Mouse (Mus musculus): ENCODE measurements at regions not wholly inside any gene's neighbourhood (a gene's known extent, or its start where the extent isn't known, plus 50 kb on each side); places are given as distances from the start of the nearest gene placed in this dataset.

DNA sequence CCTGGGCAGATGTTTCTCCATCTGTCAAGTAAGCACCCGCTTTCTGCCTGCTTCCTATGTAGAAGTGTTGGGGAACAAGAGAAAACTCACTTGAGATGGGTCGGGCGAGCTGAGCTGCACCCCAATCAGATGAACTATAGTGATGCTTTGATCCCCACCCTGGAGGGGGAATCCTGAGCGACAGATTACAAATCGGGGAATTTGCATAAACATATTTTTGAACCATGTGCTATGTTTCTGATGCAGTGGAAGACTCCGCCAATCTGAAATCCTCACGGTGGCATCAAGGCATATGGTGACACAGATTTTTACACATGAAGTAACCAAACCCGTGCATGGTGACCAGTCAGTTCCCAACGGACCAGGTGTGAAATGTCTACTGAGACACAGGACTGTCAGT lies 231.4 kb upstream of the Chd6 start:
- DNase-seq (ENCODE audit: low read depth, low spot score), result no peak

DNA sequence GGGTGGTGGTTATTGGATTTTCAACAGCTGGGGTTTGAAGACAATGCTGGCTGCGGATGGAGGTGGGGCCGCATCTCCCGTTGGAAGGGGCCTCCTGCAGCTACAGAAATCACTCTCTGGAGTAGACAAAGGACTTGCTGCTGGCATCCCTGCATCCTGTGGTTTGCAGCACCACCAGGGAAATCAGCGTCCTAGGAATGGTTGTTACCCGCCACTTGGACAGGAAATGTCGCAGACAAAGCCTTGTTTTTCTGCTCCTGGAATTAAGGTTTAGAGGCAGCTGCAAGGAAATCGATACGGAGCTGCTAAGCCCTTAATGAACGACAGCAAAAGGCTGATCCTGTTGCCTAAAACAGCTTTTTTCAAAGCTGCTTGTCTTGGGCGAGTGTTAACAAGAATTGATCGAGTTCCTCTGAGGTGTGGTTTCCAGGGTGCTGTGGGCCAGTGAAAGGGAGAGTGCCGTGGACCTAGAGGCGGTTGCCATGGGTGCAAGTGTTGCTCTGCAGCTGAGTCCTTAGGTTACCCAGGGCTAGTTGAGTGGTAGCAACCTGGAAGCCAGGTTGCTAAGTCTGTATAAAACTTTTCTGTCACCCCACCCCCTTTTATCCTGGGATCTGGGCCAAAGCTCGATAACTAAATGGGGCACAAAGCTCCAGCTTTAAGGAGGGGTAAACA lies 230.6 kb upstream of the Chd6 start:
- DNase-seq (ENCODE audit: low read depth, low spot score), result no peak

DNA sequence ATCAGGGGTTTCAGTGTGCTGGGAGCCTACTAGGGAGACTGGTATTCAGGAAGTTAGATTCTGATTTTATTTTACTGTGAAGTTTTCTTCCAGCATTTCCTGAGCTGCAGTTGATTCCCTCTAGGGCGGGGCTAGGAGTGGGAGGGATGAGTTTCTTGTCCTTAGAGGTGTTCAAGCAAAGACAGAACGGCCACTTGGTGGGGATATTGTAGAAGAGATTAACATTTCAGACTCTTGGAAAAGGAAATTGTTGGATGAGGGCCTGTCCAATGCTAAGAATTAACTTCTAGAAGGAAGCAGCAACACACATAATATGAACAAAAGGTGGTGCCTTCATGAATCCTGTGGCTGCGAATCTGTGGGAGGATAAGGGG lies 230.1 kb upstream of the Chd6 start:
- DNase-seq (ENCODE audit: low read depth, low spot score), result peak; percentile 60

DNA sequence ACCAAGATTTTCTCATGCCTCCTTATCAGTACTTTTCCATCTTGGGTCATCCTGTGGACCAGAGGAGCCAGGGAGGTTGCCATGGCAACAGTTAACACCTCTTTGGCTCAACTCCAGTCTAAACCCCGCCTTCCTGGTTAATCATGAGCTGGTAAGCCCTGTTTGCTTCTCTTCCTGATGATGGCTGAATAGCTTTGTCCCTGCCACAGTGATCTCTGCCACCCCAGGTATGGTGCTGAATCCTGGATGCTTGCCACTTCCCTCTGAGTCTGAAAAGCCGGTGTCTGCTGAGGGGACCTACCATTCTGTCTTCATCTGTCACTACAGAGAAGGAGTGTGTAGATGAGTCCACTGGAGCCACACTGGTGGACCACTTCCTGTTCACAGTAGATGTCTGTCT lies 223.8 kb upstream of the Chd6 start:
- DNase-seq (ENCODE audit: low read depth, low spot score), result no peak

DNA sequence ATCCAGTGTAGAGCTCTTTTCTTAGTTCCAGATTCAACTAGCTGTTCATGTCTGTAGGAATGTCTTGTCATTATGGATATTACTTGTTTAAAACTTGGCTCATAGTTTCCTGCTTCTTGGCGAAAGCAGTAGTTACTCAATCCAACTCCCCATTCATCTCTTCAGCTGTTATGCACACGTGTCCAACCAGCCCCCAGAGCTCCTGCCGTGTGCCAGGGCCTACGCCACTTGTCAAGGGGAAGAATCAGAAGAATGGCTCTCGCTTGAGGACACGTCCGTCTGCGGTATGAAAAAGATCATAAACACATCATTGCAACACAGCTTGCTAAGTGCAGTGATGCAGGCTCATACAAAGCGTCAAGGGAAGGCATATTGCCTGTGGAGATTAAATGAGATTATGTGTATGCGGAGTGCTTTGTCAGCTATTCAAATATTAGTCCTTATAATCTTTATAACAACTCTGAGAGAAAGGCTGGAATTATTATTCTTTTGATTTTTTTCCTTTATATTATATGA lies 223.0 kb upstream of the Chd6 start:
- DNase-seq (ENCODE audit: low read depth, low spot score), result no peak

DNA sequence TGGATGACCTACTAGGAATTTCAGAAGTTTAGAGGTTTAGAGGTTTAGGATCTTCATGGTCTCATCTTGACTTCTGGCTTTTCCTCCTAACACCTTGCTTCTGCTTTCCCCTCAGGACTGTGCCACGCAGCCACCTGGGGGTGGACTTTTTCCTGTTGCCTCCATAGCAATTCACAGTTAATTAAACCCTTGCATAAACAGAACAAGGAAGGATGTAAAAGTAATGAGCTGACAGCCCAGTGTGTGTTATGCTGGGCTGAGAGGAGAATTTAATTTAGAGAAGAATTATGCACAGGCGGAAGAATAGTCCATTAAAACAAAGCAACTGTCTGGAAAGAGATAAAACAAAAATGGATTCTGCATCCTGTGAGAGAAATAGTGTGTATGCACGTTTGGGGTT lies 193.9 kb upstream of the Chd6 start:
- DNase-seq (ENCODE audit: low read depth, low spot score), result no peak

DNA sequence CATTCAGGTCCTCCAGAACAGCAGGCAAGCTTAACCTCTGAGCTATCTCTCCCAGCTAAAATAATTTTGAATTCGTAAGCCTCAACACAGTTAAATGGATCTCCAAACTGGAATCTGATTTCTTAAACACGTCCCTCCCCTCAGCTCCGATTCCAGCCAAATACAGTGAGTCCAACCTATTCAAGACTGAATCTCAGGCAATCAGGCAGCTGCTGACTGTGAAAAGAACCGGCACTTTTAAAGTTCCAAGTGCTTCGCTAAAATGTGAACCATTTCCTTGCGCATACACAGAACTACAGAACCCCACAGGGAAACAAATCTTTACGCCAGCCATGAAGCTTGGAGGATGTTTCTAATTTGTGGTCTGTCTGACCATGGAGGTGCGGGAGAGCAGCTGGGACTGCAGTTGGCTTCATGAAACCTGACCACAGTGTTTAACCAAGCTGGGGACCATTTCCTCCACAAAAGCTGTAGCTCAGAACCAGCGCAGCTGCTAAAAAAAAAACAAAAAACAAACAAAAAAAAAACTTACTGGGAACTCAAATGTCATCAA lies 160.1 kb upstream of the Chd6 start:
- DNase-seq (ENCODE audit: low read depth, low spot score), result no peak

DNA sequence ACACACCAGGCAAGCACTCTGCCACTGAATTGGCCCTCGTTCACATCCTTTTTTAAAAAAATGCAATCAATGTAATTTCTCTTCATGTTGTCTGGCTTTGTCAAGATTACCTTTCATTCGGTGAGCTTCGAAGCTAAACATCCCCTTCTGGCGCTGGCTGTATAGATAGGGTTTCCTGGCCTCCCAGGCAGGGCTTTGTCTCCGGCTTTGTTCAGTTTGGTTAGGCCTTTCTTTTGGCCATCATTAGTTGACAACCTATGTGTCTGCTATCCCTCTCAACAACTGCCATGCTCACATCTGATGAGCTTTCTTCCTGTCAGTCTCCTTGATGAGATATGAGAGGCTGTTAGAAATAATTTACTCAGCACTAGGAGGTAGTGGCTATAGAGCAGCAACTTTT lies 157.6 kb upstream of the Chd6 start:
- DNase-seq (ENCODE audit: low read depth, low spot score), result no peak

DNA sequence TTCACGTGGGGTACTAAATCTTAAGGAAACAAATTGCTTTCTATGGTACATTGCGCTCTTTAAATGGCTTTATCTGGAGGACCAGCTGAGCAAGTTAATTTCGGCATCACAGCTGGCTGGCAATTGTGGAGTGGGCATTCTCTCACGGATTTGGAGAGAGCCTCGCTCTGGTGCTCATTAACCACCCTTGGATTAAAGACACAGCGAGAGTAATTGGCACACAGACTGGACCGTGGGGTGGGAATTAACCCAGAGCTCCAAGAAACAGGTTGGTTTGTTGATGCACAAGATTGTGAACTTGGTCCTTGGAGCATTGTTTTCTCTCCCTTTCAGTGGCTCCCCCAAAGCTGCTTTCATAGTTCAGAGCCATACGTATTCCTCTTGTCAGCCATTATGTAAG lies 156.3 kb upstream of the Chd6 start:
- no peak for DNase-seq (ENCODE audit: low read depth, low spot score)

DNA sequence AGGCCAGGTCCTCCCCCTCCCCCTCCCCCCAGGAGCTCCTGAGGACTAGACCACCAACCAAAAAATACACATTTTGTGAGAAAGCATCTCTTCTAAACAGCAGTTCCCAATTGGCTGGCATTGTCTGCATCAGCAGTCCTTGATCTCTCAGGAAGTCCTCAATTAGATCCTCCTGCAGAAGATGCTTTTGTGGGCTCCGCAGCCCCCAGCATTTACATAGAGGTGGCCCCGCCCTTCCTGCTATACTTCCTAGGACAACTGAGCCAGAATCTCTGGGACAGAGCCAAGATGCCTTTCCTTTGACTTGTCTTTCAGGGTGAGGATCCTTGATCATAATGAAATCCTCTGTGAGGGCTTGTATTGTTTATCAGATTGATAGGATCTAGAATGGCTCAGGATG lies 143.9 kb upstream of the Chd6 start:
- DNase-seq (ENCODE audit: low read depth, low spot score), result no peak

DNA sequence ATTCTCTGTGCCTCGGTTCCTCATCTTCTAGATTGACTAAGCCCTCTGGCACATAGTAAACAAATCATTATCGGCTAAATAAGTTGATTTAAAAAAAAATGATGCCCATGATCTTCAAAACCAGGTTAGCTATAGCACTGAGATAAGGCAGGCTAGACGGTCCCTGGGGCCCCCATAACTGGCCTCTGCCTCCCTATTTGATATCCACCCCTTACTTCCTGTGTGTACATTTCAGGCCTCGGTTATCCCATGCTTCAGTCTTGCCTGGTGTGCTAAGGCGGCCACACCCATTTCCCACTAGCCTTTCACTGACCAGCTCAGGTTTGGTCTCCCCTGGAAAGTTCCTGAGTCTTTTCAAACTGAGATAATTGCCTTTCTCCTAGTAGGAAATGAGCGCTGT lies 132.8 kb upstream of the Chd6 start:
- DNase-seq (ENCODE audit: low read depth, low spot score), result no peak

DNA sequence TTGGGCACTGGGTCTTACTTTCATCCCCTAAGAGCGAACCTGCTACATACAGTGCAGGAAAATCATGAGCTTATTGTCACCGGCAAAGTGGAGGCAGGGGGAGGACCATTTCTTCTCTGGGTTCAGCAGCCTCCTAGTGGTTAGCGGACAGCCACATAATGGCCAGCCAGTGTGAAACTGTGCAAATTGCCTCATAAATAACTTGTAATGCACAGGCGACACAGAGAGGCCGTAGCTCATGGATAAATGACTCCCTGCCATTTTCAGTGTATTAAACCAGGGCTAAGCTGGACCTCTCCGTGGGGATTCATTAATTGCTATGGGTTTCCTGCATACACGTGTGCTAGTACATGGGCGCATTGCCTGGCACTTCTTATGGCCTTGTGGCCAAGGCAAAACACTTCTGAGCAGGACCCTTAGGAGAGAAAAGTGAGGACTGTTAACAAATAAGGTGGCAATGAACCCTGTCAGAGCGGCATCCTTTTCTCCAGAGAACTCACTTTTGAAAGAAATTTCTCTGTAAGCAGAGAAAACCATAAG lies 128.5 kb upstream of the Chd6 start:
- DNase-seq (ENCODE audit: low read depth, low spot score), result no peak

DNA sequence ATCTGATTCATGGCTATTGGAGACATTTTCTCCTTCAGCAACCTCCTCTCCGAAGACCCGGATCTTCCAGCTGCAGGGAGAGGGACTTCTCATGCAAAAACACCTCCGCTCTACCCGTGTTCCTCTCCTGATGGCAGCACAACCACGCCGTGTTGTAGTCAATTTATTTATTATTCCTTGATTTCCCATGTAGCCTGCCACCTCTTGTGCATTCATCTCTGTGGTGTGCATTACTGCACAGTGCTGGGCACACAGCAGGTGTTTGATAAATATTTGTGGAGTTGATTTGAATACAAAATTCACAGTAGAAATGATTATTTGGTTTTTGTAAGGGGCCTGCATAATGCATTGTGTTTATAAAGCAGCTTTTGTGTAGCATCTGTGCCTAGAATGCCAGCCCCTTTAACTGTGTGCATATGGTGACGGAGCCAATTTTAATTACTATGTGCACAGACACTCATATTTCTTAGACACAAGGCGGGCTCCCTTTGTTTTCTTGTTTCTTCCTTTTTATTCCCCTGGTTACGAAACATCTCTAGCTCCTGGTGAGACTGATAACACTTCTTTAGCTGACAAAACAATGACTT lies 124.4 kb upstream of the Chd6 start:
- DNase-seq (ENCODE audit: low read depth, low spot score), result no peak

DNA sequence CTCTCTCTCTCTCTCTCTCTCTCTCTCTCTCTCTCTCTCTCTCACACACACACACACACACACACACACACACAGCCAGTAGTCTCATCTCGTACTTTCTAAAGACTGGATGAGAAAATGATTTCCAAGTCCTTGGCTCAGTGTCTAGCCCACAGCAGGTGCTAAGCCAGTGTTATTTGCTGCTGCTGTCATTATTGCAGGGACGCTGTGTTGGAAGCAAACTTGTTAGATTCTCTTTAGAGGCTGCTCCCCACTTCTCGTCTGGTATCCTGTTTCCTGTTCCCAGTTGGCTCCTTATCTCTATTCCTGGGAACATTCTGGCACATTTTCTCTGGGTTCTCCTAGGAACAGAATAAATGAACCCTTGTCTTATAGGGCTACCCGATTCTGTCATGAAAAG lies 122.5 kb upstream of the Chd6 start:
- no peak for DNase-seq (ENCODE audit: low read depth, low spot score)

DNA sequence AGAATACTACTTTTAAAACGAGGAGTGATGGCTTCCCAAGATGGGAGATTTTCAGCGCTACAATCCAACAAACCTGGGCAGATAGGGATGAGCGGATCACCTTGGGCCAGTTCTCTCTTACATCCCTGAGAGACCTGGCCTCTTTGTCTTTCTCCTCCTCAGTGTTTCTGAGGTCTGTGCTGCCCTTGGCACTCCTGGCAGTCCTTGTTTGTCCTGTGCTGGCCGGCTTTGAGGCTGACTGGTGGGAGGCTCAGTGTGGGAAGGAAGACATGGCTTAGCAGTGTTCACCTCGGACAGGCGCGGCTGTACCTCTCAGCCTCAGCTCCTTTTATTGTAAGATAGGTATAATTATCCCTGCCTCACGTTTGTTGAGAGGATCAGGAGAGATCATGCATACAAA lies 106.9 kb upstream of the Chd6 start:
- no peak for DNase-seq (ENCODE audit: low read depth, low spot score)

DNA sequence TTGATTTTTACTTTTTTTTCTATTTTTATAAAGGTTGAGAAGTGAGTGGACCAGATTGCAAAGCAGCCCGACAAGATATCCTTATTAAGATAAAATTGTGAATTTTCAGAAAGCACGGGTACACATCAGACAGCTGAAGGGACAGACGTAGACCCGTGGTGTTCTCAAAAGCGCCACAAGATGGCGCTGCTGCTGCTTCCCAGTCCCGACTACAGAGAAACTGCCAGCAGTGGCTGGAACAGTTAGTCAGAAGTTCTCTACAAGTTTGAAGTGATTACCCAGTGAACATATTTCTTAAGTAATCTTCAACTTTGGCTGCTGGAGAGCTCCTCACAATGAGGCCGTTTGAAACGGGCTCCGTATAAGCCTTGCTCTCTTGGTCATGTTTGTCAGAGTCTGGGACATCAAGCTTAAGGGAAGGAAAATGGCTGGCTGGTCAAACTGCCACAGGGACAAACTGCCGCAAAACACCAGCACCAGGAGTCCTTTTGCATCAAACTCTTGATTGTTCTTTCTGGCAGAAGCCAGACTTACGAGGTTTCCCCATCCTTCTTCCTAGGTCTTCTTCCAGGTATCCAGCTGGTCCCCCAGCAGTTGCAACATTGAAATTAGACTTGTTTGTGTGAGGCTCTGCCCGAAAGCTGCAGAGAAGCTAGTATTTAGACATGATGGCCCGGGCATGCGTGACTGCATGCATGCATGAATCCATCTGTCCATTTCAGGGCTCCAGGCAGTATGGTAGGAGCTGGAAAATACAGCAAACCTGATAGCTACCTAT lies 106.0 kb upstream of the Chd6 start:
- peak; percentile 68 for DNase-seq (ENCODE audit: low read depth, low spot score)

DNA sequence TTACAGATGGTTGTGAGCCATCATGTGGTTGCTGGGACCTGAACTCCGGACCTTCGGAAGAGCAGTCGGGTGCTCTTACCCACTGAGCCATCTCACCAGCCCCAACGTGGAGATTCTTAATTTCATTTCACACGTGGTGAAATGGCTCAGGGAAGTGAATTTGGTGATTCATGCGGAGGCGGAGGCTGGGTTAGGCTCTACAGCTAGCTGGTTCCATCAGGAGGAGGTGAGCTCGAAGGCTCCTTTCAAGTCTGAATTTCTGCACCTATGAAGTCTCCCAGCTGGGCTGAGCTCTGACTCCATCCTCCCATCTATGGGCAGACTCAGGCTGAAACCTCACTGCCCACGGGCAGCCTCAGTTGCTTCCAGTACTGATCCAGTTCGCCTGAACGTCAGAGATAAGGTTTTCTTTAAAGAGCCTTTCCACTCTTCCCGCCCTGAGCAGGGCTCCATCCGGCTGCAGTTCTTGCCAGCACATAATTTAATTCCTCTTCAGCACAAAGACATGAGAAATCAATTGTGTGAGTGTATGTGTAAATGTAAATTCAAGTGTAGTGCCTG lies 103.5 kb upstream of the Chd6 start:
- no peak for DNase-seq (ENCODE audit: low read depth, low spot score)

DNA sequence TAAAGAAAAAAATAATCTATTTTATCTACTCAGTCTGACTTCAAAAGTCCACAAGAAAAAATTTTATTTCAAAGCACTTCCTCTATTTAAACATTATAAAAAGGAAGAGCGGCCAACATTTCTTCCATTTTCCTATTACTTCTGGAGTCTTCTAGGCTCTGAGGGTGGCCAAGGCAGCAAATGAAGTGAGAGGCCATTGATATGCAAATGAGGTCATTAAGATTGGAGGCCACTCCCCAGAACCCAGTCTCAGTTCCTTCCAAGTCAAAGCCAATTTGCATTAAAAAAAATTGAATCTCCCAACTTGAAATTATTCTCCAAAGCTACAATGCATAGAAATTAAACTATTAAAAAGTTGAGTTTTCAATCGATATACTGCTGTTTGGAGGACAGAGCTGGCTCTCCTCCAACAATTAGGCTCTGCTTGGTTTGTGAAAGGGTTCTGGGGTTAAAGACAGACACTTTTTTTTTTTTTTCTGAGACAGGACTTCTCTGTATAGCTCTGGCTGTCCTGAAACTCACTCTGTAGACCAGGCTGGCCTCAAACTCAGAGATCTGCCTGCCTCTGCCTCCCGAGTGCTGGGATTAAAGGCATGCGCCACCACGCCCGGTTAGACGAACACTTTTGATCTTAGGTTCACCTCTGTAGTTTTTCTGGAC lies 88.0 kb upstream of the Chd6 start:
- DNase-seq (ENCODE audit: low read depth, low spot score), result no peak

DNA sequence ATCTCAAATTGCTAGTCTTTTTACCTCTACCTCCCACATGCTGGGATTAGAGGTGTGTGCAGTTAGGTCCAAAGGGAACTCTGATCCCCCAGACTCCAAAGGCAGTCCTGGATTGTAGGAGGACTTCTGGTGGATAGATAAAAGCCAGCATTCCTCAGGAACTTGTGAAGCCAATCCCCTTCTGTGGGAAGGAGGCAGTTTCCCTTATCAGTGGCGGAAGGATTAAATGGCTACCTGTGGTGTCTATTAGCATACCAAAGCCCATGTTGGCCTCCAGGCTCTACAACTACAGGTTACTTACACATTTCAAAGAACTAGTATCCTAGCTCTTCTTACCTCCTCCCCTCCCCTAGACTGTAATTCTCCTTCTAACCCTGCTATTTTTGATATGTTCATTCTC lies 78.6 kb upstream of the Chd6 start:
- DNase-seq (ENCODE audit: low read depth, low spot score), result no peak

DNA sequence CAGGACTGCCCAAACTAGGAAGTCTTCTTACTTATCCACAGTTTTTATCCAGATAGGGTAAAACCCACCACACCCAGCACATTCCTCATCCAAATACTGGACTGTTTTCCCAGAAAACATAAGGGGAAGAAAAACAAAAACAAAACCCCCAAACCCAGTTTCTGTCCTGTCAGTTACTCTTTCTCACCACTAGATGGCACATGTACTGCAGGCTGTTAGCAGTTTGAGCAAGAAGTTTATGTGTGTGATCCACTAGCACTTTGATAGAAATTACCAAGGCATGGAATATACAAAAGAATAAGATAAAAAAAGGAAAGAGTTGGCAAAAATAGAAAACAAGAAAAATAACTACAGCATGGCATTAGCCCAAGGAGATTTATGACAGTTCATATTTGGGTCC lies 76.2 kb upstream of the Chd6 start:
- no peak for DNase-seq (ENCODE audit: low read depth, low spot score)

DNA sequence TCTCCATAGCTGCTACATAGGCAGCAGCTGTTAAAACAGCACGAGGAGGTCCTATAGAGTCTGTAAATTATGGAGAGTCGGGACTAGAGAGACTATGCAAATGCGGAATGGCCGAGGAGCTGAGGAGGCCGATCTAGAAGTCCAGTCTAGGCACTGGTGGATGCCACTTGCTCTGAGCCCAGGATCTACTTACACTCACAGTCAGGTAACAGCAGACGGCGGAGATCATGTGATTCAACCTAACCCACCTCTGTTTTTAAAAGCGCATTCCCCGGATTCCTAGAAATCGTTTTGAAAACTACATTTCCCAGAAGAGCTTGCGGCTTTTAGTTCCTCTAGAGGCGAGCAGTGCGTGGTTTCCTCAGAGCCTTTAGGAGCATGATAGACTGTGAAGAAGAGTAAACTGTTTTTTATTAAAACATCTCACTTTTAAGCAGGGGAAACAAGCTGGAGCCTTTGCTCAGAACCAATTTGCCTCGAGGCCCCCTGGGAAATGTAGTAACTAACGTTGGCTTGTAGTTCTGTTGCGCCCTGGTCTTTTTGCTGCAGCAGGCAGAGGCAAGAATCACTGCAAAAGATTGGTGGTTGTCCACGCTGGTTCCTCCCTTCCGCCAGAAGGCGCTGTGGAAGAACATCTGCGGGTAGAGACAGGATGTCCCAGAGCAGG lies 68.6 kb upstream of the Chd6 start:
- peak; percentile 72 for DNase-seq (ENCODE audit: low read depth, low spot score)

Data from brain, embryonic 18.5 days (tissue).